Mouse (Mus musculus) liver, postnatal 0 days (tissue): Measurements from ENCODE around the gene Shisa4.

Source experiments
- CTCF ChIP-seq: sonication (generic); IDR thresholded peaks from 2 replicates; pipeline ENCODE4 v1.5.1; 2016; ENCODE audit warnings: antibody characterized with exemption, low read depth
- EP300 ChIP-seq: IDR thresholded peaks from 2 replicates; pipeline ENCODE4 v1.6.1; 2016; ENCODE audit warnings: antibody characterized with exemption, low read depth, mild to moderate bottlenecking

- no peak for TF ChIP-seq CTCF
- TF ChIP-seq EP300 = no peak
Observed at GRCm38 (mm10) chr1:135412130-135412529, 37.1 kb upstream of the Shisa4 start.
